Mouse (Mus musculus) embryonic fibroblast, embryonic 13.5 days (primary cell): Measurements from ENCODE around the gene Vmn1r199. TPM values are rescaled to one million over a fixed set of nuclear protein-coding genes. Genes with fewer than 3 reads are reported as not detected.
"Not testable (repeated sequence)": the region's sequence is repeated elsewhere in the genome, so short reads cannot be mapped to it uniquely, and the experiment has no call there.

Source experiments
- H3K27ac ChIP-seq: 2 replicates; pipeline ENCODE4 v1.5.1; 2012; ENCODE audit warnings: low read length, control low read depth, inconsistent platforms; ENCODE audit not compliant: insufficient read depth
- H3K4me1 ChIP-seq: 2 replicates; pipeline ENCODE4 v1.6.1; 2011; ENCODE audit warnings: low read length; ENCODE audit not compliant: control insufficient read depth, insufficient read depth
- H3K4me3 ChIP-seq: 2 replicates; pipeline ENCODE4 v1.5.1; 2011; ENCODE audit warnings: mild to moderate bottlenecking, control low read depth, low read length; ENCODE audit not compliant: insufficient read depth
- CTCF ChIP-seq: IDR thresholded peaks from 2 replicates; pipeline ENCODE4 v1.5.1; 2011; ENCODE audit warnings: mild to moderate bottlenecking, control low read depth, low read length, moderate library complexity, borderline replicate concordance; ENCODE audit not compliant: insufficient read depth
- POLR2A ChIP-seq: IDR thresholded peaks from 2 replicates; pipeline ENCODE4 v1.6.1; 2011; ENCODE audit warnings: low read depth, mild to moderate bottlenecking, control low read depth, low read length, moderate library complexity
- polyA plus RNA-seq: library from polyadenylated mRNA; stranded (reverse); fragments of >200 nt; gene quantifications from 2 replicates; pipeline ENCODE4 v1.2.4, GENCODE M21; 2011; ENCODE audit warnings: low read depth; ENCODE audit not compliant: missing spikeins, insufficient read length

Gene Vmn1r199
- not detected in 2 replicates for polyA plus RNA-seq

- TF ChIP-seq CTCF (no peak), POLR2A (no peak)
- 0 out of 2 replicates have a peak, but pooled peaks cover 4% of the 10 kb centered on the region for H3K4me1 ChIP-seq
Observed at GRCm38 (mm10) chr13:22379518-22379917, at the start of gene Vmn1r199. TSS of gene Vmn1r199 (plus strand) at chr13:22379818.

GRCm38 (mm10) chr13:22333269-22333668, 46.3 kb upstream of the Vmn1r199 start:
- no peak overlapping the region for H3K27ac ChIP-seq
- TF ChIP-seq CTCF (no peak), POLR2A (no peak)
- no peaks in the 10 kb centered on the region for H3K4me1 ChIP-seq
- H3K4me3 ChIP-seq: no peak overlapping the region

More at GRCm38 (mm10) chr13:22379518-22379917, at the start of gene Vmn1r199:
- H3K27ac ChIP-seq: no peak within 1 kb of the TSS
- H3K4me3 ChIP-seq: no peak within 1 kb of the TSS

- Histone ChIP-seq H3K27ac (no peak overlapping the region), H3K4me1 (no peaks in the 10 kb centered on the region)
- TF ChIP-seq POLR2A (no peak), CTCF (no peak)
Observed at GRCm38 (mm10) chr13:22335565-22335964, 44.1 kb upstream of the Vmn1r199 start.

DNA sequence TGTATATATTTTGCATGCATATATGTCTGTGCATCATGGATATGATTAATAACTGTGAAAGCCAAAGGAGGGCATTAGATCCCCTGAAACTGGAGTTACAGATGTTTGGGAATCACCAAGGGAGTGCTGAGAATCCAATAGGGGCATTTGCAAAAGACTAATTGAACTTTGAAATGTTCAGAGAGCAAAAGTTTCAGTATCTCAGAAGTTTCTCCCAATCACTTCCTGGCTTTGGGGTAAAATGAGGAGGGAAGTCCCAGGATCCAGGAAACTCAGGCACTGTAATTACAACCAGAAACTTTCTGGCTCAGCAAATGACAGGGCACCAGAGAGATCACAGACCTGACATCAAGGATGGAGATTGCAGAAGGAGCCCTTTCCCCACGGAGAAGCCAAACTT, 29.6 kb upstream of the Vmn1r199 start, which contains the start of gene Vmn1r198:
Vmn1r198 (plus strand) TSS at position 301 of the 400 bp plus-strand sequence.
- no peak for TF ChIP-seq CTCF
- TF ChIP-seq POLR2A: no peak
- Histone ChIP-seq H3K4me3 (no peak within 1 kb of the TSS), H3K27ac (no peak within 1 kb of the TSS), H3K4me1 (no peaks in the 10 kb centered on the region)

More at GRCm38 (mm10) chr13:22335565-22335964, 44.1 kb upstream of the Vmn1r199 start:
- H3K4me3 ChIP-seq: no peak overlapping the region

DNA sequence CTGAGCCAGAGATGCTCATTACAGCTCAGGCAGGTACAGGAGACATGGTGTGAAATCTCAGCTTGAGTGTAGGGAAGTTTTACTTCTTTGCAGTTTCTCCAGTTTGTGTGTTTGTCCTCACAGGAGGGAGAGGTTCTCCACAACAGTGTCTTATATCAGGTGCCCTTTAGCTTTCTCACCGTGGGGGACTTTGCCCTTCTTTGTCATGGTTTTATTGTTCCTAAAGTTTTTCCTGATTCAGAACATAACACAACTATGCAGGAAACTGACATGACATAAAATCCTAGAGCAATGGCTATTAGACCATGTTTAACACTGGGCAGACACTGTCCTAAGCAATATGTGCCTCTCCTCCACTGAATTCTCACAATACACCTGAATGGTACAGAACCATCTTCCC, 28.8 kb upstream of the Vmn1r199 start:
- no peak overlapping the region for H3K27ac ChIP-seq
- H3K4me1 ChIP-seq: no peaks in the 10 kb centered on the region
- no peak overlapping the region for H3K4me3 ChIP-seq
- TF ChIP-seq CTCF (no peak), POLR2A (no peak)

DNA sequence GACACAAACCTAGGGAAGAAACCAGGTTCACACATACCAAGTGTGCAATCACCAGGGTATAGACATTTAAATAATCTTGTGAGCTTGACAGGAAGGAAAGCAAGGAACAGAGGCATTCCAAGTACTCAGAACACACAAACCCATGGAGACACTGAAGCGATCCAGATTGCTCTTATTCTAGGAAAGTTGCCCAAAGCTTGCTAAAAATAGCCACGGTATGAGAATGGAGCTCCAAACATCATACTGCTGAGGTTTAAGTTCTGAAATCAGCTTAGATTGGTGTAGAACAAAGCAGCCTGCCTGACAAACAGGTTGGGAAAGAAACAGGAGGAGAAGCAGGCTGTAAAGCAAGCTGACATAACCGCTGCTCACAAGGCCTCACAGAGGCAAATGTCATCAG, 1.5 kb downstream of the Vmn1r199 start:
- H3K27ac ChIP-seq, H3K4me3 ChIP-seq, H3K4me1 ChIP-seq: not testable (repeated sequence)

DNA sequence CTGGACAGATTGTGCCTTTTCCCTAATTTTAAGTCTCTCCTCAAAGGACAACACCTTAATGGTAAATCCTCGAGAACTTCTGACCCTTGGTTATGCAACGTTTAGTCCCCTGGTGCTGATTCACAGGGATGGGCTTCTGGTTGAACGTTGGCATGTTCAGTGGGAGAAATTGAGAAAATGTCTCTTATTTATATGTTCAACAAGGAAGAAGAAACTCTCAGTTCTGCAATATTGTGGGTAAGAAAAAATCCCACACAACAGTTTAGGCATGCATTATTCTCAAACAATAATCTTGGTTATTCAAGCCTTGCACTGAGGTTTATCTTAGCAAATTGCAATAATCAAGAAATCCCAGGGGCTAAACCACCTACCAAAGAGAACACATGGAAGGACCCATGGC, 3.8 kb downstream of the Vmn1r199 start:
- Histone ChIP-seq H3K27ac (no peak overlapping the region), H3K4me1 (0 out of 2 replicates have a peak, but pooled peaks cover 4% of the 10 kb centered on the region), H3K4me3 (no peak overlapping the region)
- TF ChIP-seq CTCF: no peak
- TF ChIP-seq POLR2A: no peak

- H3K27ac ChIP-seq: no peak overlapping the region
- H3K4me3 ChIP-seq: no peak overlapping the region
- TF ChIP-seq CTCF: no peak
- TF ChIP-seq POLR2A: no peak
- H3K4me1 ChIP-seq: no peaks in the 10 kb centered on the region
Observed at GRCm38 (mm10) chr13:22387050-22387449, 7.4 kb downstream of the Vmn1r199 start.

DNA sequence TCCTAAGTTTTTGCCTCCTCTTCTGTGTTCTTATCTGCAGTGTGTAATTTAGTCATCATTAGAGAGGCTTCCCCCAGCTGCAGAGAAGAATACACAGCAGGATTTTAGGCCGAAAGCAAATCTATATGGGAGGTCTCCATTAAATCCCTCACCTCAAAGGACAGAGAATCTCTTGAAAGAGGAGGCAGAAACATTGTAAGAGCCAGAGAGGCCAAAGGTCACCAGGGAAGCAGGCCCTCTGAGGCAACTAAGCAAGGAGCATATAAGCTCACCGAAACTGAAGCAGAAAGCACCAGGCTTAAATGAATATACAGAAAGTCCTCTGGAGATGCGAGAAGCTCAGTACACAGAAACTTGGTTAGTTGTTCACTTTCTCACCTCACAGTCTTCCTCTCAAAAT, 10.5 kb downstream of the Vmn1r199 start, which contains the start of gene Vmn1r200:
Vmn1r200 (plus strand) TSS at position 301 of the 400 bp plus-strand sequence.
- H3K27ac ChIP-seq: no peak within 1 kb of the TSS
- H3K4me1 ChIP-seq: no peaks in the 10 kb centered on the region
- H3K4me3 ChIP-seq: no peak within 1 kb of the TSS
- TF ChIP-seq CTCF: no peak
- no peak for TF ChIP-seq POLR2A

DNA sequence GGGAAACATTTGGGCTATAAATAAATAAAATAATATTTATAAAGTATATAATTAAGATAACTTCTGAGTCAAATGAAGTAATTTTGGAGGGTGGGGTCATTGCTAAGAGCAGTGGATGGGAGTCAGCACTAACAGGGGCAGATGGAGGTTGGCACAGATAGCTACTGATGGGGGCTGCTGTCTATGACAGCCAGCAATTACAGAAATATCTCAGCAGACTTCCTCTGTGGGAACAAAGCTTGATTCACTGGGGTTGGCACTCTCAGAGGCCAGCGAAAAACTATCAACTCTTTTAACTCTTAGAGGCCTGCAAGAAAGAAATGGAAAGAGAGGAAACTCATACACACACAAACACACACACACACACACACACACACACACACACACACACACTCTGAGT, 23.4 kb downstream of the Vmn1r199 start:
- TF ChIP-seq POLR2A: no peak
- TF ChIP-seq CTCF: no peak
- H3K4me3 ChIP-seq: no peak overlapping the region
- H3K4me1 ChIP-seq: no peaks in the 10 kb centered on the region
- H3K27ac ChIP-seq: no peak overlapping the region

Other genes starting within 250 kb of the Vmn1r199 start
- gene Vmn1r191, start 195.8 kb upstream of the Vmn1r199 start, polyA plus RNA-seq: not detected in 2 replicates
- gene Vmn1r192, start 188.7 kb upstream of the Vmn1r199 start, polyA plus RNA-seq: not detected in 2 replicates
- not detected in 2 replicates for gene Vmn1r193, start 156.7 kb upstream of the Vmn1r199 start, polyA plus RNA-seq
- gene Vmn1r194, start 135.6 kb upstream of the Vmn1r199 start, polyA plus RNA-seq: not detected in 2 replicates
- not detected in 2 replicates for gene Vmn1r195, start 109.3 kb upstream of the Vmn1r199 start, polyA plus RNA-seq
- gene Vmn1r196, start 89.9 kb upstream of the Vmn1r199 start, polyA plus RNA-seq: not detected in 2 replicates
- gene Vmn1r197, start 55.2 kb upstream of the Vmn1r199 start, polyA plus RNA-seq: not detected in 2 replicates
- gene Vmn1r198, start 29.5 kb upstream of the Vmn1r199 start, polyA plus RNA-seq: not detected in 2 replicates
- not detected in 2 replicates for gene Vmn1r200, start 10.6 kb downstream of the Vmn1r199 start, polyA plus RNA-seq
- not detected in 2 replicates for gene Vmn1r201, start 92.1 kb downstream of the Vmn1r199 start, polyA plus RNA-seq
- gene Vmn1r202, start 125.6 kb downstream of the Vmn1r199 start, polyA plus RNA-seq: not detected in 2 replicates
- gene Vmn1r203, start 138.3 kb downstream of the Vmn1r199 start, polyA plus RNA-seq: not detected in 2 replicates
- not detected in 2 replicates for gene Vmn1r204, start 173.4 kb downstream of the Vmn1r199 start, polyA plus RNA-seq
- gene Vmn1r205, start 213.2 kb downstream of the Vmn1r199 start, polyA plus RNA-seq: not detected in 2 replicates
- not detected in 2 replicates for gene Vmn1r206, start 244.4 kb downstream of the Vmn1r199 start, polyA plus RNA-seq